Mouse (Mus musculus) kidney, adult 2 months (tissue): ENCODE data around the gene Pkd2.

Experiments
- CTCF ChIP-seq: fragments of 200-500 bp; conservative IDR thresholded peaks from 2 replicates; pipeline ENCODE4 v1.5.1; 2011; ENCODE audit warnings: low read depth, mild to moderate bottlenecking, control low read depth, low read length, moderate library complexity, mixed read lengths; ENCODE audit not compliant: insufficient read depth, insufficient read length
- POLR2A ChIP-seq: fragments of 200-500 bp; IDR thresholded peaks from one replicate; pipeline ENCODE4 v1.6.1; 2011; ENCODE audit warnings: low read depth, low read length, control low read depth

- no peak for TF ChIP-seq POLR2A
- no peak for TF ChIP-seq CTCF
These were observed 11.7 kb downstream of the Pkd2 start for GRCm38 (mm10) chr5:104470981-104471391.
